Comparison of ENCODE assay signal across 9 mouse cellular contexts in genomic region chr5:135459486-135459885, GRCm38 (mm10).
A peak's percentile ranks its signal among the peaks of the same experiment; 100 is the strongest.
DNase-seq lines count a peak whose midpoint lies in the region; ATAC-seq and TF ChIP-seq lines count a peak whose summit lies in the region.
"Had no signal": no experiment of that assay in that cellular context is flagged by ENCODE, and none has a peak within 500 bp of the region (broad histone marks: within the 10 kb centered on the region; RNA-seq: fewer than 3 reads in every experiment).

No protein-coding gene starts in this region.

- H3K4me2 ChIP-seq in intestine, embryonic 14.5 days (ENCODE audit: low read length): no peak overlapping the region
- H3K4me2 ChIP-seq in intestine, embryonic 15.5 days (replicated peaks): no peak overlapping the region
- no peak overlapping the region for H3K4me2 ChIP-seq in stomach, postnatal 0 days (replicated peaks; ENCODE audit: low read depth)
- H3K4me2 ChIP-seq: limb, embryonic 12.5 days had no signal

- H3K9ac ChIP-seq in intestine, embryonic 14.5 days (ENCODE audit: low read length): no peak overlapping the region
- no peak overlapping the region for H3K9ac ChIP-seq in intestine, embryonic 15.5 days
- no peak overlapping the region for H3K9ac ChIP-seq in stomach, postnatal 0 days (ENCODE audit: low read length)
- H3K9ac ChIP-seq: limb, embryonic 12.5 days had no signal

- TF ChIP-seq EP300 in stomach, postnatal 0 days (optimal IDR thresholded peaks at IDR 0.05): no peak

- ATAC-seq in intestine, embryonic 14.5 days (replicated peaks; ENCODE audit: low FRiP score, low TSS enrichment, low read depth): no peak
- ATAC-seq in intestine, embryonic 15.5 days: no peak
- no peak for ATAC-seq in stomach, postnatal 0 days (ENCODE audit: low FRiP score, low TSS enrichment)

- TF ChIP-seq CTCF in stomach, postnatal 0 days (IDR thresholded peaks at IDR 0.05; ENCODE audit: low read depth): peak; percentile 68

- no peak overlapping the region for H3K4me3 ChIP-seq in intestine, embryonic 14.5 days (ENCODE audit: low read depth, low read length)
- no peak overlapping the region for H3K4me3 ChIP-seq in intestine, embryonic 15.5 days (replicated peaks)
- H3K4me3 ChIP-seq in stomach, postnatal 0 days (ENCODE audit: low read depth, low read length): no peak overlapping the region
- H3K4me3 ChIP-seq: limb, embryonic 12.5 days had no signal

- no peaks in the 10 kb centered on the region for H3K4me1 ChIP-seq in intestine, embryonic 14.5 days (replicated peaks; ENCODE audit: control insufficient read depth, insufficient read depth, low read length)
- H3K4me1 ChIP-seq in intestine, embryonic 15.5 days (replicated peaks): no peaks in the 10 kb centered on the region
- H3K4me1 ChIP-seq in stomach, postnatal 0 days (replicated peaks; ENCODE audit: control insufficient read depth, insufficient read depth): no peaks in the 10 kb centered on the region

- peaks cover 32% of the 10 kb centered on the region for H3K36me3 ChIP-seq in intestine, embryonic 14.5 days (ENCODE audit: control insufficient read depth, insufficient read depth, low read length)
- peaks cover 4% of the 10 kb centered on the region; the same call in 1 of the 2 replicates for H3K36me3 ChIP-seq in intestine, embryonic 15.5 days
- H3K36me3 ChIP-seq in stomach, postnatal 0 days (ENCODE audit: control insufficient read depth, insufficient read depth, low read length): peaks cover 4% of the 10 kb centered on the region; the same call in 1 of the 2 replicates

- DNase-seq in intestine, embryonic 14.5 days (ENCODE audit: low spot score): peak; percentile 61
- DNase-seq in A20 (ENCODE audit: low read depth, low spot score): peak; percentile 71
- peak; percentile 12 for DNase-seq in MEL-GATA-1-ER (ENCODE audit: extremely low read depth, low read depth)
- DNase-seq in kidney, postnatal 10 days: peak; percentile 65
- DNase-seq in stomach, postnatal 0 days (ENCODE audit: low spot score): no peak
- DNase-seq in right cerebral cortex, adult 18-20 months: no peak
- no peak for DNase-seq in ovary, postnatal 36 days (ENCODE audit: low spot score)

- no peaks in the 10 kb centered on the region for H3K9me3 ChIP-seq in intestine, embryonic 14.5 days (ENCODE audit: control insufficient read depth, low read length)
- H3K9me3 ChIP-seq in intestine, embryonic 15.5 days: no peaks in the 10 kb centered on the region
- no peaks in the 10 kb centered on the region for H3K9me3 ChIP-seq in stomach, postnatal 0 days (ENCODE audit: control insufficient read depth, low read length)

- H3K27ac ChIP-seq in intestine, embryonic 14.5 days (ENCODE audit: low read depth): no peak overlapping the region
- no peak overlapping the region for H3K27ac ChIP-seq in intestine, embryonic 15.5 days
- no peak overlapping the region for H3K27ac ChIP-seq in stomach, postnatal 0 days (replicated peaks)
- H3K27ac ChIP-seq: limb, embryonic 12.5 days had no signal

- 74% methylated on average over 3 of the region's 3 CpGs for WGBS in intestine, embryonic 14.5 days
- 68% methylated on average over 3 of the region's 3 CpGs for WGBS in intestine, embryonic 15.5 days
- WGBS in stomach, postnatal 0 days: 71% methylated on average over 3 of the region's 3 CpGs

- no peaks in the 10 kb centered on the region for H3K27me3 ChIP-seq in intestine, embryonic 14.5 days (replicated peaks; ENCODE audit: control insufficient read depth, insufficient read depth, low read length)
- H3K27me3 ChIP-seq in intestine, embryonic 15.5 days (replicated peaks): no peaks in the 10 kb centered on the region
- no peaks in the 10 kb centered on the region for H3K27me3 ChIP-seq in stomach, postnatal 0 days (ENCODE audit: control insufficient read depth, insufficient read depth, low read length)
- H3K27me3 ChIP-seq: limb, embryonic 12.5 days had no signal

Comparison
In these comparisons a context has a peak if more than half of its experiments do, and no peak if none do; other contexts are left out.
1. DNase-seq: peak in intestine, embryonic 14.5 days (single experiment), A20 (single experiment), MEL-GATA-1-ER (single experiment) and kidney, postnatal 10 days (single experiment); none in stomach, postnatal 0 days (single experiment), right cerebral cortex, adult 18-20 months (single experiment) and ovary, postnatal 36 days (single experiment).